Mouse (Mus musculus): Measurements from ENCODE around the gene Xrcc1.
"Not testable (repeated sequence)": the region's sequence is repeated elsewhere in the genome, so short reads cannot be mapped to it uniquely, and the experiment has no call there.

The Xrcc1 gene

DNA sequence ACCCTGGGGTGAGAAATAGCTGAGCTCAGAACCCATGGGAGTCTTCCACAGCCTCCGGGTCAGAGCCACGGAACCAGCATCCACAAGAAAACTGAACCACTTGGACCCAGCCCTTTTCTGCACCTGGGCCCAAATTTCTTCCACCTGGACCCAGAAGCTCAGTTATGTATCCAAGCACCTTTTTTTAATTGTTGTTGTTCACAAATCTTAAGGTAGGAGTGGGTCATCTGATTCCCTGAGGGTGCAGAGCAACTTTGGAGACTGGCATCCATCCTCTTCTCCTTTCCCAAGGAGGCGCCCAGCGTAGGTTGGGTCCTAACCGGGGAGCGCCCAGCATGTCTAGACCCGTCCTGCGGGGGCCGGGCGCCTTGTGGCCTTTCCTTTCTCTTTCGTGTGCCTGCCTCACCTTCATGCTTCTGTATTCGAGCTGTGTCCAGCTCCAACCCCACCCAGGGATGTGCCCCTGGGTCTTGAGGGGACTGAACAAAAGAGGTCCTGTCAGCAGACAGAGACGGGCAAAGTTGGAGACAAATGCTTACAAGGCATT lies at the start of gene Xrcc1, which contains the start of gene Pinlyp:
Gene Xrcc1, plus strand, starts transcription at position 222 of the 547 bp plus-strand sequence.
Gene Pinlyp, minus strand, starts transcription at position 51 of the 547 bp plus-strand sequence.
- in situ Hi-C loops (cut with MboI; ENCODE audit: unreplicated experiment in 2 of 2) = no loop called here

DNA sequence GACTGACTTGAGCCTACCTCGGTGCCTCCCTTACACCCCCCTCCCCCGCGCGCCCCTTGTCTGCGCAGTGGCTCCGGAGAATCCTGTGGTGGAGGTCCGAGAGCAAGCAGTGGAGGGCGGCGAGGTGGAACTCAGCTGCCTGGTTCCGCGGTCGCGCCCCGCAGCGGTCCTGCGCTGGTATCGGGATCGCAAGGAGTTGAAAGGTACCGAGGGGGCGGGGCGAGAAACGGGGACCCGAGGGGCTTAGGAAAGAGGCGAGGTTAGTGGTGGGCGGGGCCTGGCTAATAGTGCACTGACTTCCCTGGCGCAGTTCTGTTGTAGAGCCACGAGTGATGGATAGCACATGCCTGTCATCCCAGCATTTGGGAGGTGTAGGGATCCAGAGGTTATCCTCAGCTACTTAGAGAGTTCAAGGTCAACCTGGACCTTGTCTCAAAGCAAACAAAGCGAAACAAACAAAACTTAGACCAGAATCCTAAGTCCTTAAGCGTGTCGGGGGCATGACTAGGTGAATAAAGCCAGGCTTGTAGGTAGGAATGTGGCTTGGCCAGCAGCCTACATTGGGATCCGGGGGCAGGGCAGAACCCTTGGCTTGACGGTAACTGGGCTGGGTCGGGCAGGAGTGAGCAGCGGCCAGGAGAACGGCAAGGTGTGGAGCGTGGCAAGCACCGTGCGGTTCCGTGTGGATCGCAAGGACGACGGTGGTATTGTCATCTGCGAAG lies 46.1 kb upstream of the Xrcc1 start:
- in situ Hi-C loops (cut with MboI; ENCODE audit: unreplicated experiment in 2 of 2) = no loop called here

DNA sequence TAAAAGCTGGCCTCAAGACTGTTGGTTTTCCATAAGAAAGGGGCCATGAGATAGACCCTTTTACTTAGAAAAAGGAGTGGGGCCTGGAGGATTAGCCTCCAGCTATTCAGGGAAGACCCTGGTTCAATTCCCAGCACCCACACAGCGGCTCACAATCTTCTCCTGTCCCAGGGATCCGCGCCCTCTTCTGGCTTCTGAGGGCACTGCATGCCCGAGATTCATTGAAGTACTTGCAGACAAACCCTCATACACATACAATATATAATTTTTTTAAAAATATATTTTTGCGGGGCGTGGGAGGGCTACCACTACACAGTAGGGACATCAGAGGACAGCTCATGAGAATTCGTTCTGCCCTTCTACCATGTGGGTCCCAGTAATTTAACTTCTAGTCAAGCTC lies 45.2 kb upstream of the Xrcc1 start:
- in situ Hi-C loops (cut with MboI; ENCODE audit: unreplicated experiment in 2 of 2) = no loop called here

DNA sequence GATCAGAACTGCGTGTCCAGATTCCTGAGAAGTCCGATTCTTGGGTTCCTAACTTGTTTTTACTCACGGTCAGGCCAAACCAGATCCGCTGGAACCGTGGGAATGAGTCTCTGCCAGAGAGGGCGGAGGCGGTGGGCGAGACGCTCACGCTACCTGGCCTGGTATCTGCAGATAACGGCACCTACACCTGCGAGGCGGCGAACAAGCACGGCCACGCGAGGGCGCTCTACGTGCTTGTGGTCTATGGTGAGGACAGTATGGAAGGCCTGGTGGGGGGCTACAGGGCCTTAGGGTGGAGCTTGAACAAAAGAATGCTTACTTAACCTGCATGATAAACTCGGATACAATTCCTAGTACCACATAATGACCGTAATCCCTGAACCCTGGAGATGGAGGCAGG lies 44.6 kb upstream of the Xrcc1 start:
- in situ Hi-C loops (cut with MboI; ENCODE audit: unreplicated experiment in 2 of 2) = no loop called here

DNA sequence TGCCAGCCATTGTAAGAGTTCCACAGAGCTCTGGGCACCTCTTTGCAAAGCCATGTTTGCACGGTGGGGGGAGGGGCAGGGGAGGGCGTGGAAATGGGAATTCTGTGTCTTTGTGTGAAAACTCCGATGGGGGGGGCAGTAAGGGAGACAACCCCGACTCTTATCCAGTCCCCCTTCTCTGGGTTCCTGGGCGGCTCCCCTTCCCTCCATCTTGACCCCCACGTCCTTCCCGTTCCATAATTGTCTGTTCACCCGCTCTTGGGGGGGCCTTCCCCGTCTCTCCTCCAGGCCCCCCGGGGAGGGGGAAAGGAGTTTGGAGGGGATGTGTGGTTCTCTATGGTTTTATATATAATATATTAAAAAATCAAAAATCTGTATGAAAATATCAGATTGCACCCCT lies 42.1 kb upstream of the Xrcc1 start:
- in situ Hi-C loops (cut with MboI; ENCODE audit: unreplicated experiment in 2 of 2) = no loop called here

DNA sequence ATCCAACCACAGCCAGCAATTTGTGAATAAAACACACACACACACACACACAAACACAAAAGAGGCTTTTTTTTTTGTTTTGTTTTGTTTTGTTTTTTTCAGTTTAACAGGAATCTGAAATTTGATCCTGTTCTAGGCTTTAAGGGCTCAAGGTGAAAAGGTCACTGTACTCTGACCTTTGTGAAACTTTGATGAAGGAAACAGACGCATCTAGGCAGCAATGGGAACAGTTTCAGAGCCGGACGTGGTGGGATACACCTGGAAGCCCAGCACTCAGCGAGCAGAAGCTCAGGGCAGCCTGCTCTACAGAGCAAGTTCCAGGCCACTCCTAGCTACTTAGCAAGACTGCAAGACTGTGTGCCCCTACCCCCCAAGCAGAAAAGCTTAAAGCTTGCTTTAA lies 41.2 kb upstream of the Xrcc1 start:
- in situ Hi-C loops (cut with MboI; ENCODE audit: unreplicated experiment in 2 of 2) = no loop called here

DNA sequence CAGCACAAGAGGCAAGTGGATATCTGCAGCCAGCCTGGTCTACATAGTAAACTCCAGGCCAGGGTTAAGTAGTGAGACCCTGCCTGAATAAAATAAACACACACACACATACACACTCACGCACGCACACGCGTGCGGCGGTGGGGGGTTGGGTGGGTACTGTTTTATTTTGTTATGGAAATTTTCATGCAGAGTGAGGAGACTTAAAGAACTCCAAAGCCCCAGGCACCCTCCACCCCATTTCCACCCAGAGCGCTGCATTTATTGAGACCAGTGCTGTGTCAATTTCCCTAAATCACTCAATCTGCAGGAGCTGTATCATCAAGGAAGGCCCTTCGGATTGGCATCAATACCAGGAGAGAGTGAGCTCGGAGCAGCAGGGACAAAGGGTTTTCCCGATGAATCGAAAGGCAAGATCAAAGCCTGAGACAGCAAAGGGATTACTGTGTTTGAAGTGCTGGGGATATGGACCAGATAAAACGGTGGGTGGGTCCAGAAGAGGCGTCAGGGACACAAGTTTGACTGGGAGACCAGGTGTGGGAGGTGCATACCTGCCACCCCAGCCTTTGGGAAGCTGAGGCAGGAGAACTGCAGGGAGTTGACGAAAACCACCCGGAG lies 40.5 kb upstream of the Xrcc1 start:
- in situ Hi-C loops (cut with MboI; ENCODE audit: unreplicated experiment in 2 of 2) = no loop called here

DNA sequence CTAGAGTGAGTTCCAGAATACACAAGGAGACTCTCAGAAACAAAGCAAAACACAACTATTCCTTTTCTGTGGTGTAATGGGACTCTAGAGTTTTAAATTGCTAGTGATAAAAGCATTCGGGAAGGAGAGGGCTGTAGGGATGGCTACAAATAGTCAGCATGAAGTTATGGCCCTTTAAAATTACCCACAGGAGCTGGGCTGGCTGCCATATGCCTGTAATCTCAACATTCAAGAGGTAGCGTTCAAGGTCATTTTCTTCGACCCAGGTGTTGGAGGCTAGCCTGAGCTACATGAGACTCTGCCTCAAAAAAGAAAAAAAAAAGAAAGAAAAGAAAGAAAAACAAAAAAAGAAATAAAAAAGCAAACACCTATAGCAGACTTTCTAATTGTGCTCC lies 40.0 kb upstream of the Xrcc1 start:
- in situ Hi-C loops (cut with MboI; ENCODE audit: unreplicated experiment in 2 of 2) = no loop called here

DNA sequence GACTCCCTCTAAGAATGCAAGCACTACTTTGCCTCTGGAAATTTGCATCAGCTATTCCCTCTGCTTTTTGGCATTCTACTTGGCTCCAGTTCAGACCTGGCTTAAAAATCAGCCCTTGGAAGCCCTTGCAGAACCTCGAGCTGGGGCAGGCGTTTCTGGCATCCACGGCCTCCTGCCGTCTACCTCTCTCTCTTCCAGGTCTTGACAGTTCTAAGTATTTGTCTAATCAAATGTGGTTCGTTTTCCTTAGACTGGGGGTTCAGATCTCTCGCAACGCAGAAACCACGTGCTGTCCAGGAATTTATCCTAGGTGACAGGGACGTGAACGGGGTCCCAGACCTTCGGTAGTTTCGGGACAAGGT lies 39.6 kb upstream of the Xrcc1 start:
- in situ Hi-C loops (cut with MboI; ENCODE audit: unreplicated experiment in 2 of 2) = no loop called here

DNA sequence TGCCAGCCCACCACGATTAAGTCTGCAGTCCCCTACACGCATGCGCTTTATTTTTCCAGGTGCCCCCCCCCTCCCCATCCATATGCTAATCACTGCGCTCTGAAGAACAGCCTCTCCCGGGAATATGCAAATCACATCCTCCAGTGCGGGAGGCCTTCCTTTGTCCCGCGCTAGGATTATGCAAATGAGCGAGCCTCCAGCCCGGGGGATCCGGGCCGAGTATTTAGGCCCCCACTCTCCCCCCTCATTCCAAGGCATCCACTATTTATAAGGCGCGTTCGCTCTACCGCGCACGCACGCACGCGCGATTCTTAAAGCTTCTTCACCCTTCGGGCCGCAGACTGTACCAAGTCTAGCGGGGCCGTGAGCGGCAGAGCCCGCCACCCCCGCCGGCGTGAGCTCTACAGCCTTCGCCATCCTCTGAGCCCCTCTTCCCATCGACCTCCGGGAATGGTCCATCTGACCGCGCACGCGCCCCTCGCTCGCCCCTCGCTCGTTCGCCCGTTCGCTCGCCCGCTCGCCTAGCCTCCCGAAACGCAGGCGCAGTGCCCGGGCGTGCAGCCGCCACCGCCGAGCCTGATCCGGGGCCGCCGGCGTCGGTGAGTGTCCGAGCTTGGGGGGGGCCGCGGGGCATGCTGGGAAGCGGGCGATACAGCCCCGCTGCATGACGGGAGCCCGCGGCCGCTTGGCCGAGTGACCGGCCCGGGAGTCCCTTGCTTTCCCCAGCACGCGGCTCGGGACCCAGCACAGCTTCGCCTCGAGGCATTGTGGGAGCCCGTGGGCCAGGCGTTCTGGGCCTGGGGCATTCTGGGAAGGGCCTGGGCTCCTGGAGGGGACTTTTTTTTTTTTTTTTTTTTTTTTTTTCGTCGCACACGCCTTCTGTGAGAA lies 39.0 kb upstream of the Xrcc1 start, which contains the start of gene Zfp428:
Gene Zfp428, plus strand, starts transcription at position 169 of the 888 bp plus-strand sequence.
- in situ Hi-C loops (cut with MboI; ENCODE audit: unreplicated experiment in 2 of 2) = no loop called here

DNA sequence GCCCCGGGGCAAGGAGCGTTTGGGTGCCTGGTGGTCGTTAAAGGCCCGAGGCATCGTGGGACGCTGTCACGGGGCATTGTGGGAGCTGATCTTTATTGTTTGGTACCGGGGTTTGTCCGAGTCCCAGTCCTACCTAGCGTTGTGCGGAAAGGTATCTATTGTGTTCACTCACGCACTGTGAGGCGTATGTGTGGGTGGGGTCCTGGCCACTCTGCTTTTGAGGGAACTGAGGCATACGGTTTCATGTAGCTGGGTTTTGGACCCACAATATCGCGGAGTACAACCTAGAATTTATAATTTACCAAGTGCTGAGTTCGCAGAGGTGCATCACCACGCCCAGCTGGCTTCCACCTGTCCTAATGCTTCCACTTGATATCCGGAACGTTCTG lies 38.4 kb upstream of the Xrcc1 start:
- in situ Hi-C loops (cut with MboI; ENCODE audit: unreplicated experiment in 2 of 2) = no loop called here

DNA sequence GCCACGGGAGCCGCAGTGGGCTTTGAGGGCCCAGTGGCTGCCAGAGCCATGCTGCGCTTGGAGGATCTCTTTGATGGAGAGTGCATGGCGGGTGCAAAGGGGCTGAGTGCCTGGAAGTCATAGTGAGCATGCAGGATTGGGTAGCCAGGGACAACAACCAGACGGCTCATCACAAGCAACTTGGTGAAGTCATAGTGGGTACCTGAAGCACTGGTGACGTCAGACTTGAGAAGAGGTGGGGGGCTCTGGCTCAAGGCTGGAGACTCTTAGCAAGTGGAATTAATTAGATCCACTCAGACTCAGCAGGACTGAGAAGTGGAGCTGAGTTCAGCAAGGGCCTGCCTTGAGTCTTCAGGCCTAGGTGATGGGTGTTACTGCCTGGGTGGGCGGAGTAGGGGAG lies 33.7 kb upstream of the Xrcc1 start, which contains the start of gene AC161166.1:
Gene AC161166.1, minus strand, starts transcription at position 101 of the 400 bp plus-strand sequence.
- in situ Hi-C loops (cut with MboI; ENCODE audit: unreplicated experiment in 2 of 2) = loop anchor here in 1 of 2 experiments (10.0 kb wide), 1 partner anchor 52 kb away; no protein-coding TSS in a partner anchor

DNA sequence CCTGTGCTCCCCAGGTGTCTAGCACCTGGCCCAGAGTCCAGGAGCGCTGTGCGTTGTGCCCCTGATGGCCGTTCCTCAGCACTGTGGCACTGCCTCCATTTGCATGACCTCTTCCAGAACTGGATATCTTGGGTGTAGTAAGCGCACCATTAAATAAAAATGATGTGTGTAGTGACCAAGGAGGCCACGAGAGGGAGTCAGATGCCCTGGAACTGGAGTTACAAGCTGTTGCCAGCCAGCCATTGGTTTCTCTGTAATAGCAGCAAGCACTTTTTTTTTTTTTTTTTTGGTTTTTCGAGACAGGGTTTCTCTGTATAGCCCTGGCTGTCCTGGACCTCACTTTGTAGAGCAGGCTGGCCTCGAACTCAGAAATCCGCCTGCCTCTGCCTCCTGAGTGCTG lies 29.8 kb upstream of the Xrcc1 start:
- in situ Hi-C loops (cut with MboI; ENCODE audit: unreplicated experiment in 2 of 2) = loop anchor here in 1 of 2 experiments (10.0 kb wide), 1 partner anchor 48 kb away; no protein-coding TSS in a partner anchor

DNA sequence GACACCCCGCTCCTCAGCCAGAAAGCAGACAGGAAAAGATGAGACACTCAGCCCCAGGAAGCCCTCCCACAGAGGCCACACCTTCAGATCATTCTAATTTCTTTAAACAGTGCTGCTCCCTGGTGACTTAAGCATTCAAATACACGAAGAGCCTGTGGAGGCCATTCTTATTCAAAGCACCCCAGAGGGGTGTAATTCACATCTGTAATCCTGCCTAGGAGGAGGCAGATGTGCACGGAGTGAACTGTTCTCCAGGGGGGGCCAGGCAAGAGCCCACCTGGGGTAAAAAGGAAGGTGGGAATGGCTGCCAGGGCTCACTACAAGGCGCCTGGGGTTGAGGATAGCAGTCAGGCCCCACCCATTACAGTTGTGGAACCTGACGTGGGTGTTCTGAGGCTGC lies 29.0 kb upstream of the Xrcc1 start:
- in situ Hi-C loops (cut with MboI; ENCODE audit: unreplicated experiment in 2 of 2) = loop anchor here in 1 of 2 experiments (10.0 kb wide), 1 partner anchor 48 kb away; no protein-coding TSS in a partner anchor

DNA sequence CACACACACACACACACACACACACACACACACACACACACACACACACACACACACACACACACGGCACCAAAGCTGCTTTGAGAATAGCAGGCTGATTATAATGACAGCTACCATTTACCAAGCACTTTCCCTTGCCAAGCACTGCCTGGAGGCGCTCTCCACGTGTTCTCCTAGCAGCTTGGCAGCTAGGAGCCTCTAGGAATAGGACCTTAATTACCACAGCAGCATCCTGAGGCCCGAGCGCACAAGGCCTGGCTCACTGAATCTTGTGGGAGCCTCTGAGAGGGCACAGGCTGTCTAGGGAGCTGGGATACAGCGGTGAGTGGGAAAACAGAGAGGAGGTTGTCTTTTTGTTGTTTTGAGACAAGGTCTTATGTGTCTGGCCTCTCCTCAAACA lies 28.4 kb upstream of the Xrcc1 start:
- in situ Hi-C loops (cut with MboI; ENCODE audit: unreplicated experiment in 2 of 2) = loop anchor here in 1 of 2 experiments (10.0 kb wide), 1 partner anchor 47 kb away; no protein-coding TSS in a partner anchor

DNA sequence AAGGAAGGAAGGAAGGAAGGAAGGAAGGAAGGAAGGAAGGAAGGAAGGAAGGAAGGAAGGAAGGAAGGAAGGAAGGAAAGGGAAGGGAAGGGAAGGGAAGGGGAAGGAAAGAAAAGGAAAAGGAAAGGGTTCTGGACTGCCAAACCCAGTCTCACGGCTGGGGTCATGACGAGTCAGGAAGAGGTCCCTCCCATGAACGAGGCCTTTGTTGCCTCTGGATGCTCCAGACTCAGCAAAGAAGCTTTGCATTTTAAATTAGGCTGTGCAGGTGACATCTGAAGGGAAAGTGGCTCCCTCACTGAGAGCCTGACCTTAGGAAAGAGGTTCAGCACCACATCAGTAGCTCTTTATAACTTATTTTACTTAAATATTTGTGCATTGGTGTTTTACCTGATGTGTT lies 27.0 kb upstream of the Xrcc1 start:
- in situ Hi-C loops (cut with MboI; ENCODE audit: unreplicated experiment in 2 of 2) = loop anchor here in 1 of 2 experiments (10.0 kb wide), 1 partner anchor 46 kb away; no protein-coding TSS in a partner anchor

DNA sequence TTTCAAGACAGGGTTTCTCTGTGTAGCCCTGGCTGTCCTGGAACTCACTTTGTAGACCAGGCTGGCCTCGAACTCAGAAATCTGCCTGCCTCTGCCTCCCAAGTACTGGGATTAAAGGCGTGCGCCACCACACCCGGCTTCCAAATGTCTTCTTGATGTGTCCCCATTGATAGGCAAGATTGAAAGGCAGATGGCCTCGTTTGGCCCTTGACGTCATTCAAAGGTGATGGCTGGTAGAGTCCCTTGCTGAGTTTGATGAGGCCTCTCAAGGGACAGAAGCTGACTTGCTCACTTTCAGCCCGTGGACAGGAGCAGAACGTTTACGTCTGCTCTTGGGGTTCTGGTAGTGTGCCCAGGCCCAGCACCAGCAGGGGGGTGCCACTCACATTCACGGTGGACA lies 26.0 kb upstream of the Xrcc1 start:
- in situ Hi-C loops (cut with MboI; ENCODE audit: unreplicated experiment in 2 of 2) = not testable (repeated sequence)

DNA sequence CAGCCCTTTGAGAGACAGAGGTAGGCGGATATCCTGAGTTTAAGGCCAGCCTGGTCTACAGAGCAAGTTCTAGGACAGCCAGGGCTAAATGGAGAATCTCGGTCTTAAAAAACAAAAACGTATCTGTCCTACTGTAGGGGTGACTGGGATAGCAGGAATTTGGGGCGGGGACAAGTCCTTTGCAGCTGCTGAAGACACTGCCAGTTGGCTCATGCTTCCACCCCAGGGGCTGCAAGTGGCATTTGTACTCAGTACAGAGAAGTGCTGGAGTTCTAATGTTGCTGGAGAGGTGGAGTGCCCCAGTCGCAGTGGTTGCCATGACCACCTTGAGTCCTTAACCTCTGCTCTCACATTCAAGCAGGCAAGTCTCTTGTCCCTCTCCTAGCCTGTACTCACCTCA lies 23.3 kb upstream of the Xrcc1 start:
- in situ Hi-C loops (cut with MboI; ENCODE audit: unreplicated experiment in 2 of 2) = no loop called here

DNA sequence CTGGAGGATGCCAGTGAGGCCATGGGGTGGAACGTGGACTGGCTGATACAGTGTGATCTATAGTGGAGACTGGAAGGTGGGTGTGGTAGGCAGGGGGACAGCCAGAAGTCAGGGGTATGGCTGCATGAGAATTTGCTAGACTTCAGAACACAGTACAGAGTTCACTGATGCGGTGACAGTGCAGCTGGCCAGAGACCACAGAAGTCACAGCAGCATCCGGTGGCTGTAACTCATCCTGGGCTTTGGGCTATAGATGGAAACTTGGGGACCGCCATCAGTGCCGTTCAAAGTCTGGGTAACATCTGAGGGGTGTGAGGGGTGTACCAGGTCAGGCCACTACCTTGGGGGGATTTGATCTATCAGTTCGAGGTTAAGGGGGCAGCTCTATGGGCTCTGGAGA lies 22.4 kb upstream of the Xrcc1 start:
- in situ Hi-C loops (cut with MboI; ENCODE audit: unreplicated experiment in 2 of 2) = no loop called here

DNA sequence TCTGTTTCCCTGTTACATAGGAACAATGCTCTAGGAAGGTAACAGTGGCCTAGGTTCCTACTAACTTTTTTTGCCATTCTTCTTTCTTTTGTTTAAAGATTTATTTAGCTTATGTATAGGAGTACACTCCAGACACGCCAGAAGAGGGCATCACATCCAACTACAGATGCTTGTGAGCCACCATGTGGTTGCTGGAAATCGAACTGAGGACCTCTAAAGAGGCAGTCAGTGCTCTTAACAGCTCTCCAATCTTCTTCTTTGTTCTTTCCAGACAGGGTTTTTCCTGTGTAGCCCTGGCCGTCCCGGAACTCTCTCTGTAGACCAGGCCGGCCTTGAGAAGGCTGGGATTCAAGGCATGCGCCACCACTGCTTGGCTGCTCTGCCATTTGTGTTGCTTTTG lies 21.1 kb upstream of the Xrcc1 start:
- in situ Hi-C loops (cut with MboI; ENCODE audit: unreplicated experiment in 2 of 2) = no loop called here

Data from v-Abl transformed pro-B cells (cell line).